Mouse (Mus musculus) thymus, postnatal 14 days (tissue): ENCODE measurements at regions not wholly inside any gene's neighbourhood (a gene's known extent, or its start where the extent isn't known, plus 50 kb on each side); places are given as distances from the start of the nearest gene placed in this dataset.

Experiments
- DNase-seq: peaks from one replicate; pipeline ENCODE4 v3.0.0; 2021

DNA sequence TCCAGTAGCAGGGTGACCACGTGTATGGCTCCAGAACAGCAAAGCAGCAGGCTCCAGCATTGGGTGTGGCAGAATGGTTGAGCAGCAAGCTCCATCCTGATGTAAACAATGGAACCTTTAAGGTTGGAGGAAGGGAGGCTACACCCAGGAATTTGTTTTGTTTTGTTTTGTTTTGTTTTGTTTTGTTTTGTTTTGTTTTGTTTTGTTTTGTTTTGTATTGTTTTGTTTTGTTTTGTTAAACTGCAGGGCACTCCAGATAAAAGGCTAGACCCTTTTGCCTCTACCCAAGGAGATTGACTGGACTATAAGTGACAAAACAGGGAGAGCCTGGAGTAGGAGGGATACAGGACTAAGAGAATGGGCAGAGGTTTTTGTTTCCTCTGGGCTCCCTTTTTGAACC lies 647.5 kb downstream of the Kcnj3 start:
- DNase-seq, result no peak

DNA sequence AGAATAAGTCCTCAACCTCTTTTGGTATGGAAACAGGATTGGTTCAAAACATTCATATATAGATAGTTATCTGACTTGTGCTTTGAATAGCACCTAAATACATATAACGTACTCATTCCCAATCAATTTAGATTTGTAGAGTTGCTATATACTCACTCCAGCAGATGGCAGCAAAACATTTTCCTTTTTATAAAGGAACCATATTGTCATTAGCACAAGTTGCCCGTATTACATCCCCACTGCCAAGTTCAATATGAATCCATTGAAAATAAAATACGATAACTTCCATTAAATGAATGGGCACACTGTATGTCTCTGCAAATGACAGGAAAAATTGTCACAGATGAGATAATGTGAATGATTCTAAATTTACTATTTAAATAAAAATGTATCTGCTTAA lies 673.8 kb downstream of the Kcnj3 start:
- DNase-seq, result no peak

DNA sequence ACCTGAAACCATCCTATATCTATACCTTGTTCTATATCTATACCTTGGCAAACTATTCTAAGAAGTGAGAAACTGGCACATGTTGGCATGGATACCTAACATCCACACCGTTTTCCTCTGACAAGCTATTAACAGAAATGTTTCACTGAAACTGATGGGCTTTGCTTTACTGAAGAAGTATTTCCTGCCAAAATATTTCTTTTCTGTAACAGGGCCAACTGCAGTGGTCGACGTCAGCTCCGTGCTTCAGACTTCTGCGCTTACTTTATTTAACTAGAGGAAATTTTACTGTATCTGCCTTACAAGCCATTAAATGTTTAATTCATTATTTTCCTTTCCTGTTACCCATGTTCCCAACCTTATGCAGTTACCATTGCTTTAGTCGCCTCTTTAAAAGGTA lies 674.2 kb downstream of the Kcnj3 start:
- DNase-seq, result no peak

DNA sequence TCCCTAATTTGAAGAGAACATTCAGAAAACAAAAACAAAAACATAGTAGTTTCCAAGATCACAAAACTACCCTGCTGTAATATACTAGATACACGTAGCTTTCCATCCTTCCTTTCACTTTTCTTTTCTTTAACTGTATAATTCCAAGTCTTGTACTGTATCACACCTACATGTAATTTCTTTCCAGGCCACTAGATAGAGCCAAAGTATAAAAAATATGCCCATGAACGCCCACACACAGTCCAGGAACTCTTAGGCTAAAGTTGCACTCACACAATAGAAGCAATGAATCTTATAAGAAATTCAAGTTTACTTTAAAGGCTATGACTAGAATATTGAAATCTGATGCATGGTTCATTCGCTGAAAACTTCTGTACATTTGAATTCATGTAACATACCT lies 678.7 kb downstream of the Kcnj3 start:
- peak; percentile 5 for DNase-seq

DNA sequence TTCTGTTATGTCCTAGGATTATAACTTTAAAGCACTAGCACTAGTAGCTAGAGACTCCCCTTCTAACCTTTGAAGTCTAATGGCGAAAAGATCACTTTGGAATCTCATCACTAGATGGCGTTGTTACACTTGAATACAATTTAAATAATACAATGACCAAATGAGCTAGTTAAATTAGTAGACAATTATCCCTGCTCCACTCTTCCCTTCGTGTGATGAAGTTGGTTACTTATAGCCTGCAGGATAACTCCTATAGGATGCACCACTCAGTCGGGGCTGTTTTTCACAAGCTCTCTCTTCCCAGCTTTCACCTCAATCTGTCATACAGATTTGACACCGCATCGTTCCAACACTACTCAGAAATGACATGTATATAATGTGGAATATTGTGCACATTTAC lies 683.6 kb downstream of the Kcnj3 start:
- DNase-seq, result no peak

DNA sequence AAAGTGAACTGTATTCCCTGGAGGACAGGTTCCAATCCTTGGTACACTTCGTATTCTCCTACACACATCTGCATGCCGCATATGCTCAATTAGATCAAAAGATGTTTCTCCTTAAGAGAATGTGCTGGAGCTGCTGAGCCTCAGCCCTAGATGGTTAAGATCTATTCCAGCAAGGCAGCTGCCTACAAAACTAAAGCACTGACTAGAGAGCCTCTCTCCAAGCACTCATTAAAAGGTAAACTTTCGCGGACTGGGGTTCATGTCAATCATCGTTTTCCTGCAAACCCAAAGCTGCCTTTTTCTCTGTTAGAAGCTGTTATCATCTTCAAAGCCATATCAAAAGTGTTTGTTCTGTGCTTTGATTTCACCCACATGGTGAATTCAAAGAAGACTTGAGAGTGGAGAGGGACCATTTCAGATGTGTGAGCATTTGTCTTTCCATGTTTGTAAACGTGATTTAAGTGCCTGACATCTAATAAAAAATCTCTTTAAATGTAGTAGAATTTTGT lies 711.4 kb downstream of the Kcnj3 start:
- no peak for DNase-seq

DNA sequence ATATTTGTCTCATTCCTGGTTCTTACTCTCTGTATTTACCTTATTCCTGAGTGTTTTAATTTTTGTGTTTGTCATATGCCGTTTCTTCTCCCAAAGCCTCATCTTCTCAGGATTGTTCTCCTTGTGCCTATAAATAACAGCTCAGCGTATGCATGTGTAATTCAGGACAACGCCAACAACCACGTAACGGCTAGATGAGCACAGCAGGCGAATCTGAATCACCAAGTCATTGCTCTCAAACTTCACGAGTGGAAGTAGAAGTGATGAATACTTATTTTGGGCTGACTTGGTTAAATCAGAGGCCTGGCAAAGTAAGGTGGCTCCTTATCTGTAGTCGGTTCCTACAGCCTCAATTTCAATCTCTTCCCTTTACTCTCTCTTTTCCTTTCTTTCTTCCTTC lies 760.7 kb downstream of the Kcnj3 start:
- no peak for DNase-seq

DNA sequence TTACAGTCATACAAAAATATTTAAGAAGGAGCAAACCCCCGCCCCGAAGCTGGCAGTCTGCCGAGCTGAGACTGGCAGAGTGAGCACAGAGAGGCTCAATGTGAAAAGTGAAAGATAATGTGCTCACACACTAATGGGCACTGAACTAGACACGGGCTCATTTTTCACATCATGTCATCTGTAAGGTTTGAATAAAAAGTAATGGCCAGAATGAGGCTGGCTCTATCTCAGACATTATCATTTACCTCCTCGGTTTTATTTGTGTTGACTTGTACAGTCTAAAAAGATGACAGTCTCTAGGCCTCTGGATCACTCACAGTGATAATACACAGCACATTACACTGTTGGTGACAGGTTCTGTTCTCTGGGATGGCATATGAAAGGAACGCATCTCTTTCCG lies 791.7 kb downstream of the Kcnj3 start:
- no peak for DNase-seq

DNA sequence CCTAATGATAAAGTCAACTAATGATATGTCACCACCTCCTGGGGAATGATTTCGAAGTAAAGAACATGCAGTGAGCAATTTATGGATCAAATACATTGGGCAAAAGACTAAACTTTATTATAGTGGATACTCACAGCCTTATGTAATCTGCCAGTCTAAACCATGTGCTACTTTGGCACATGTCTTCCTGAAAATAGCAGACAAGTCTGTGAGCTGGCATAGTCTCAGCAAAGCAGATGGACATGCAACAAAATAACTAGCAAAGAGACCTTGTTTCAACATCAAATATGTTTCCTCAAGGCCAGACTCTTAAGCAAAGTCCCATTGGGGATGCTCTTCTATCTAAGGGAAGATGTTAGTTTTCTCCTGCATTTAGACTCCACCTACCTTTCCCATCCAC lies 797.3 kb downstream of the Kcnj3 start:
- no peak for DNase-seq

DNA sequence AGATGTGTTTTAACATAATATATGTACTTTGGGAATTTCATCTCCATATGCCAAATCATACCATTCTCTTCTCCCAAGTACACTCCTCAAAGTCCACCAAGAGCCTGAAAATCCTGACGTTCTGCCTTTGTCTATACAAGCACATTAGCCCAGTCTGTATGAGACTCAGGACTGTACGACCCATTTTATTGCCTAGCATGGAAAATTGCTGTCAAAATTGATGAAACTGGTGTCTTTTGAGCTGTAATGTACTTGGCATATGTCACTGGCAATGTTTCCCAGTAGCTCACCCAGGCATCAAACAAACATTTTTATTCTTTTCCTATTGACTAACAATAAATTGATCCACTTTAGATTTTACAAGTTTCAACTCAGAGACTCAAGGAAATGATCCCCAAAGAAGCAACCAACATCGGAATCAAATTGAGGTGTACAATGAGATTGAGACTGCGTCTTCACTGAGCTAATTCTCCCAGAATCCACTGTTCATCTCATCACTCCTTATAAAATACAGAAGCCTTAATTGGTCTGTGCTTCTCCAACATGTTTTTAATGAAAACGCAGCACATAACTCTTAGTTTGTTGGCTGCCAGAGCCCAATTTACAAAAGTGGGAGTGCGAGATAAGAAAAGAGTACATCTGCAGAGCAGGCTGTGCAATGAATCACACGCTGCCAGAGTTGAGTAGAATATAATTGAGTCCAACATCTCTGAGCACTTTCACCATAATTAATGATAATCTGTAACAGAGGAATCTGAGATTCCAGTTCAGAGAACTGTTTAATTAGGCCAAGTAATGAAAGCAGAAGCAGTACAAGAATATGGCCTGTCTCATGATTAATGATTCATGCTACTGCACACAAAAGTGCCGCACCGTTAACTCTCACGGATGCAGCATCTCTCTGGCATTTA lies 821.5 kb downstream of the Kcnj3 start:
- DNase-seq, result no peak

DNA sequence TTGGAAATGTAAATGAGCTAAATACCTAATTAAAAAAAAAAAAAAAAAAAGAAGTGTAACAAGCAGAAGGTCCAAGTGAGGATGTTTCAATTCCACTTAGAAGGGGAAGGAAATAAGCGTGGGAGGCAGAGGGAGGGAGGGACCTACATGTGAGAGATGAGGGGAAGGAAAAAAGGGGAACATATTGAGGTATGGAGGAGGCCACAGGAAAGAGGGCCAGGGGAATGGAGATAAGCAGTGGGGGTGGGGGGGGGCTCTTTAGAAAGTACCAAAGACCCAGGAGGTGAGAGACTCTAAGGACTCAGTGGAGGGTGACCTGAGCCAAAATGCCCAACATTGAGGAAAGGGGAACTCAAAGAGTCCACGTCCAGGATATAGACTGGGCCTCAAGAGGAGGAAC lies 818.9 kb downstream of the Nr4a2 start:
- DNase-seq, result no peak

DNA sequence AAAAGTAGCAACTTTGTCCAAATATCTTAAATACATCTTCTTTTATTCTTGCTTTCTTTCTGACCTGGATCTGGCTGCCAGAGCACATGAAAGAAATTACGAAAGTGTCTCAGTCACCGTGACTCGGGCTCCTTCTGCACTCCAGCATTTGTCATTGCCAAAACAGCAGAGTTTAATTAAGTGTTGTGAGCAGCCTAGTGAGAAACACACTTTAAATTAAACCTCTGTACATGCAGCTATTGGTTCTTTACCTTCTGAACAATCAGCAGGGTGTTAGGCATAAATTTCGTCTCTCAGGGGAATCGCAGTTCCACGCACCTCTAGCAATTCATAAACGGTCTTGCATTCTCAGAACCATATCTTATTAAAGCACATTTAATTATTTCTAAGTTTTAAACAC lies 802.1 kb downstream of the Nr4a2 start:
- DNase-seq, result no peak

DNA sequence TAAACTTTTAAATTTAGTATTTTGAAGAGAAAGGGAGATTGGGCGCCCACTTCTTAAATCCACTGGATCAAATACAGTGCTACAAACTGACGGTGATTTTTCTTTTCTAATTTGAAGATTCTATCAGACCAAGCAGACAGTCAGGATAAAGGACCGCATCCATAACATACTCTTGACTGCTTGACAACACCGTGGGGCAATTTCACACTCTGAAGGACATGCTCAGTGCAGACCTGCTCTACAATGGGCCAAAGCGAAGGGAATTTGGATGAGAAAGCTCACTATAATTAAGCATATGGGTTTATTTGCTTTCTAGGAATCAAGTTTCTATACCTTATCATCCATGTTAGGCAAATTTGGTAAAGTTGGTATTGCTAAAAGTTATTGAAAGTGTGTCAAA lies 801.3 kb downstream of the Nr4a2 start:
- DNase-seq, result no peak

DNA sequence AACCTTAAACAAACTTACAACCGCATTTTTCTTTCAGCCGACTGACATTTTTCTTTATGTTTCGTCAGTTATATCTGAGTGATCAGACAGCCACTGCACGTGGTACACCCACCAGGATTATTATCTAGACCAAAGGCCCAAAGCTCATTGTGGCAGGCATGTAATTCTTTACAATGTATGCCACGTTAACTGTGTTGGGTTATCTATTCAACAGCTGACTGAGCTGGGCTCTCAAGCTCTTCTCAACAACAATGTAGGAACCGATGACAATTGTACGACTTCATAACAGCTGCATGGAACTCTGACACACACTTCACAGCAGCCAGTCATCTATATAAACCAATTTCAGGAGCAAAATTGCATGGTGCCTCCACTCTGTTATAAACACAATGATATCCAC lies 787.8 kb downstream of the Nr4a2 start:
- DNase-seq, result no peak

DNA sequence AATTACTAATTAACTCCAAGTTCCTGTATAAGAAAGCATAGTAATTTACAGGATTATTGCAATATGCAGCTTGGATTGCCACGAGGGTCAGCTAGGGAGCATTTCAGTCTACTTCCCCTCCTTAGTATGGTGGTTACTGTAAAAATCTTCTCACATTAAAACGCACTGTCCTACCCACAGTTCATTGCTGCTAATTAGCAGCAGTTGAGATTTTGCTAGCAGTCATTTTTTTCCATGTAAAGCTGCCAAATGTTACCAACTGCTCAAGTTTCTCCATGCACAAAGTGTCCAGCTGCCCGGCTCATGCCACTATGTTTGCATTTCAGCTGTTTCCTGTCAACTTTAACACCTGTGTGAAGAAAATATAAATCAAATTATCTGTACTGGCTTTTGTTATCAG lies 759.7 kb downstream of the Nr4a2 start:
- no peak for DNase-seq
